Mouse (Mus musculus) ZHBTc4 (cell line): ENCODE data around the gene Esrrg.

Source experiments
- DNase-seq: peaks from one replicate; pipeline ENCODE4 v3.0.0-alpha.2; 2011; ENCODE audit warnings: low read depth, low spot score

Esrrg gene

GRCm38 (mm10) chr1:187706046-187706445, 97.5 kb downstream of the Esrrg start:
- no peak for DNase-seq

- DNase-seq = no peak
Measured at GRCm38 (mm10) chr1:187707176-187707575, 98.6 kb downstream of the Esrrg start.

GRCm38 (mm10) chr1:187710434-187710948, 101.9 kb downstream of the Esrrg start:
- no peak for DNase-seq

GRCm38 (mm10) chr1:187721035-187721434, 112.4 kb downstream of the Esrrg start:
- DNase-seq = no peak

GRCm38 (mm10) chr1:187722016-187722415, 113.4 kb downstream of the Esrrg start:
- DNase-seq = no peak

GRCm38 (mm10) chr1:187724651-187725050, 116.1 kb downstream of the Esrrg start:
- DNase-seq = peak; percentile 70

GRCm38 (mm10) chr1:187725351-187725750, 116.8 kb downstream of the Esrrg start:
- no peak for DNase-seq

- no peak for DNase-seq
Measured at GRCm38 (mm10) chr1:187731171-187731570, 122.6 kb downstream of the Esrrg start.

- no peak for DNase-seq
Measured at GRCm38 (mm10) chr1:187736507-187736906, 127.9 kb downstream of the Esrrg start.

GRCm38 (mm10) chr1:187737296-187737695, 128.7 kb downstream of the Esrrg start:
- DNase-seq = no peak

GRCm38 (mm10) chr1:187740531-187740930, 131.9 kb downstream of the Esrrg start:
- no peak for DNase-seq

GRCm38 (mm10) chr1:187741306-187741705, 132.7 kb downstream of the Esrrg start:
- DNase-seq = no peak

GRCm38 (mm10) chr1:187742071-187742470, 133.5 kb downstream of the Esrrg start:
- no peak for DNase-seq

GRCm38 (mm10) chr1:187749294-187749693, 140.7 kb downstream of the Esrrg start:
- DNase-seq = peak; percentile 31

GRCm38 (mm10) chr1:187749931-187750330, 141.3 kb downstream of the Esrrg start:
- no peak for DNase-seq

GRCm38 (mm10) chr1:187755528-187755927, 146.9 kb downstream of the Esrrg start:
- no peak for DNase-seq

GRCm38 (mm10) chr1:187757981-187758380, 149.4 kb downstream of the Esrrg start:
- DNase-seq = no peak

GRCm38 (mm10) chr1:187758546-187758945, 150.0 kb downstream of the Esrrg start:
- DNase-seq = no peak

- DNase-seq = no peak
Measured at GRCm38 (mm10) chr1:187759536-187759935, 150.9 kb downstream of the Esrrg start.

- DNase-seq = no peak
Measured at GRCm38 (mm10) chr1:187762641-187763450, 154.3 kb downstream of the Esrrg start.

- no peak for DNase-seq
Measured at GRCm38 (mm10) chr1:187763451-187763755, 154.8 kb downstream of the Esrrg start.

GRCm38 (mm10) chr1:187763821-187764220, 155.2 kb downstream of the Esrrg start:
- DNase-seq = no peak

GRCm38 (mm10) chr1:187765577-187765976, 157.0 kb downstream of the Esrrg start:
- DNase-seq = no peak
